Mouse (Mus musculus) kidney, embryonic 15.5 days (tissue): ENCODE measurements around the gene Mlec. TPM values are rescaled to one million over a fixed set of nuclear protein-coding genes. Genes with fewer than 3 reads are reported as not detected.
"Not testable (repeated sequence)": the region's sequence is repeated elsewhere in the genome, so short reads cannot be mapped to it uniquely, and the experiment has no call there.

Experiments
- ATAC-seq: fragments of 200-750 bp; cut with Nextera tagmentation; replicated peaks from 2 replicates; pipeline ENCODE4 v1.8.0; 2017; ENCODE audit warnings: moderate TSS enrichment; ENCODE audit not compliant: low FRiP score
- H3K27ac ChIP-seq: fragments of 300-500 bp; sonication (generic); 2 replicates; pipeline ENCODE4 v1.5.1; 2015; ENCODE audit warnings: mild to moderate bottlenecking, inconsistent platforms
- H3K27me3 ChIP-seq: fragments of 300-500 bp; sonication (generic); 2 replicates; pipeline ENCODE4 v1.6.1; 2015; ENCODE audit warnings: inconsistent platforms
- H3K36me3 ChIP-seq: fragments of 300-500 bp; sonication (generic); 2 replicates; pipeline ENCODE4 v1.6.1; 2015; ENCODE audit warnings: inconsistent platforms
- H3K4me1 ChIP-seq: fragments of 300-500 bp; sonication (generic); 2 replicates; pipeline ENCODE4 v1.6.1; 2015; ENCODE audit warnings: inconsistent platforms
- H3K4me2 ChIP-seq: fragments of 300-500 bp; sonication (generic); 2 replicates; pipeline ENCODE4 v1.6.1; 2015; ENCODE audit warnings: moderate library complexity, mild to moderate bottlenecking, inconsistent platforms
- H3K4me3 ChIP-seq: fragments of 300-500 bp; sonication (generic); replicated peaks from 2 replicates; pipeline ENCODE4 v1.5.1; 2015; ENCODE audit warnings: mild to moderate bottlenecking, inconsistent platforms
- H3K9ac ChIP-seq: fragments of 300-500 bp; sonication (generic); 2 replicates; pipeline ENCODE4 v1.6.1; 2015; ENCODE audit warnings: mild to moderate bottlenecking, inconsistent platforms
- H3K9me3 ChIP-seq: fragments of 300-500 bp; sonication (generic); replicated peaks from 2 replicates; pipeline ENCODE4 v1.6.1; 2016; ENCODE audit warnings: inconsistent platforms
- WGBS: fragments of 180-500 bp; shearing (Covaris S2); methylation state at CpG from one replicate; pipeline ENCODE4 v1.1.7; 2015; ENCODE audit warnings: mixed read lengths; 5-methylcytosine and 5-hydroxymethylcytosine counted together
- polyA plus RNA-seq: library from polyadenylated mRNA; unstranded; fragments of >200 nt; fragmentation: Nextera tagmentation; extraction: Ambion mirVana; gene quantifications from 2 replicates; pipeline ENCODE4 v1.2.1, GENCODE M21; 2015

Mlec gene
- polyA plus RNA-seq, 1 experiment from 2014 or later: 84.7 TPM

GRCm38 (mm10) chr5:115170150-115170549, 12.2 kb upstream of the Mlec start:
- Histone ChIP-seq H3K4me1 (peaks cover 37% of the 10 kb centered on the region), H3K9me3 (no peaks in the 10 kb centered on the region), H3K4me3 (no peak overlapping the region), H3K9ac (no peak overlapping the region), H3K27ac (no peak overlapping the region), H3K4me2 (no peak overlapping the region), H3K27me3 (no peaks in the 10 kb centered on the region), H3K36me3 (no peaks in the 10 kb centered on the region)
- ATAC-seq: no peak
- WGBS: 81% methylated on average over 8 of the region's 8 CpGs

- ATAC-seq: peak; percentile 49; the same call in 1 of the 2 replicates
- peaks cover 37% of the 10 kb centered on the region for H3K4me1 ChIP-seq
- H3K9ac ChIP-seq: no peak overlapping the region
- H3K27ac ChIP-seq: peak overlapping the region; percentile 84
- 21% methylated on average over 27 of the region's 27 CpGs for WGBS
- peak overlapping the region; percentile 10; the same call in 1 of the 2 replicates for H3K4me3 ChIP-seq
- peak overlapping the region; percentile 46 for H3K4me2 ChIP-seq
- H3K36me3 ChIP-seq: no peaks in the 10 kb centered on the region
- H3K9me3 ChIP-seq: no peaks in the 10 kb centered on the region
- no peaks in the 10 kb centered on the region for H3K27me3 ChIP-seq
Observed at GRCm38 (mm10) chr5:115168641-115169415, 10.8 kb upstream of the Mlec start.

DNA sequence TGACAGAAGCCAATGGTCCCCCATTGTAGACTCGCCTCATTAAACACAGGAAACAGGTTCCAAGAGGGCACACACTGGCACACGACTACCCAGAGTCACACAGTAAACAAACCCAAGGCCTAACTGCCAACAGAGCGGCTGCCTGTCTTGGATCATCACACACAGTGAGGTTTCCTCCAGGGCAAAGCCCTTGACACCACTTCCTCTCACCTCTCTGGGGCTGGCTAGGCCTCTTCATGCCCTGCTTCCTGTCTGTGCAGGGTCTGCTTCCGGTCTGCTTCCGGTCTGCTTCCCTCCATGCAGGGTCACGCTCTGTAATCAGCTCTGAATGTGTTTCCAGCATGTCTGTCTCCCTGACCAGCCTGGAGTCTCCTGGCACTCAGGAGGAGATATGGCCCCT, 9.4 kb upstream of the Mlec start:
- H3K4me1 ChIP-seq: peaks cover 43% of the 10 kb centered on the region
- H3K36me3 ChIP-seq: no peaks in the 10 kb centered on the region
- H3K9me3 ChIP-seq: no peaks in the 10 kb centered on the region
- 36% methylated on average over 6 of the region's 6 CpGs for WGBS
- no peak overlapping the region for H3K4me3 ChIP-seq
- peak overlapping the region; percentile 84 for H3K27ac ChIP-seq
- no peak overlapping the region for H3K9ac ChIP-seq
- H3K27me3 ChIP-seq: no peaks in the 10 kb centered on the region
- H3K4me2 ChIP-seq: no peak overlapping the region
- 0 out of 2 replicates have a peak, but pooled peaks have one; percentile 20 for ATAC-seq

DNA sequence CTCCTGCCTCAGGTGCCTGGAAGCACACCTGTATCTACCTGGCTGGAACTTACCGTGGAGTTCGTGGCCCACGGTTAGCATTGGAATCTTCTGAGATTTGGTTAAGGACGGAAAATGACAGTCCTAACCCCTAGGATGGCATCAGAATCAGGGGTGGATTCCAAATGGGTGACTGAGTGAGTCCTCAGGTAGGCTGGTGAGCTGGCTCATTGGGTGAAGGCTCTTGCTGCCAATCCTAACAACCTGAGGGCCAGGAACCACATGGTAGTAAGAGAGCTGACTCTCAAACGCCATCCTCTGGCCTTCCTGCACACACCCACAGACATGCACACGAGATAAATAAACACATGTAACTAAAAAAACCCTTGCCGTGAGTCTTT, 8.8 kb upstream of the Mlec start:
- no peak overlapping the region for H3K4me3 ChIP-seq
- 77% methylated on average over 7 of the region's 7 CpGs for WGBS
- no peaks in the 10 kb centered on the region for H3K9me3 ChIP-seq
- H3K4me2 ChIP-seq: no peak overlapping the region
- peaks cover 43% of the 10 kb centered on the region for H3K4me1 ChIP-seq
- H3K36me3 ChIP-seq: no peaks in the 10 kb centered on the region
- H3K9ac ChIP-seq: no peak overlapping the region
- H3K27me3 ChIP-seq: no peaks in the 10 kb centered on the region
- no peak for ATAC-seq
- peak overlapping the region; percentile 84 for H3K27ac ChIP-seq

DNA sequence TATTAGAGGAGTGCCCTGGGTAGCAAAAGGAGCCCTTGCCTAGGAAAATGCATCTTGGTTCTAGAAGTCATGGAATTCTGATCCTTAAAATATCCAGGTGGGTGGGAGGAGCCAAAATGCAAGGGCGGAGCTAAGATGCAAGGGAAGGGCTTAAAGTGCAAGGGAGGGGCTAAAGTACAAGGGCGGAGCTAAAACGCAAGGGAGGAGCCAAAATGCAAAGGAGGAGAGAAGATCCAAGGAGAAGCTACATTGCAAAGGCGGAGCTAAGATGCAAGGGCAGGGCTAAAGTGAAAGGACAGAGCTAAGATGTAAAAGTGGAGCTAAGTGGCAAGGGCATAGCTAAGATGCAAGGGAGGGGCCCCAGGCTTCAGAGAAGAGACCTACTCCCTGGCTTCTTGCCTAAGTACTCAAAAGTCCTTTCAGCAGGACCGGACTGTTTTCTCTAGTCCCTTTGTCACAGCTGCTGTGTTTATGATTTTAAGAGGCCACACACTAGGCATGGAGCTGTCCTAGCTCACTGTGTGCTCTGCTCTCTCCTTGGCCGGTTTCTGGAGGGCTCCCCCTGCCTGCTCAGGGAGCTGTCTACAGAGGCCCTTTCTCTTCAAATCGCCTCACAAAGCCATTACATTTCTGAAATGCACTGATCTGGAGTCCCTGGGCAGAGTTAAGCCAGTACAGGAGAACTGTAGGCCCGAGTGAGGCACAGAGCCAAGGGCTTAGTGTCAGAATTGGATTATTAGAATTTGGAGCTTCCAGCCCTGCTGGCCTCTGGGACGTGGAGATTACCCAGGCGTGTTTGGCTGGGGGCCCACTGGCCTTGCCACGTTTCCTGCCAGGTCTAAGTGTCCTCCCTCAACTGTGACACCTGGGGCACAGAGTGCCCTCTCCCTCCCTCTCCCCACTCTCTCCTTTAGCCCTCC, 8.2 kb upstream of the Mlec start:
- WGBS: 48% methylated on average over 11 of the region's 11 CpGs
- Histone ChIP-seq H3K4me3 (no peak overlapping the region), H3K27me3 (no peaks in the 10 kb centered on the region), H3K4me2 (no peak overlapping the region), H3K9ac (no peak overlapping the region), H3K9me3 (no peaks in the 10 kb centered on the region), H3K4me1 (peaks cover 48% of the 10 kb centered on the region), H3K27ac (peak overlapping the region; percentile 84), H3K36me3 (no peaks in the 10 kb centered on the region)
- ATAC-seq: no peak

DNA sequence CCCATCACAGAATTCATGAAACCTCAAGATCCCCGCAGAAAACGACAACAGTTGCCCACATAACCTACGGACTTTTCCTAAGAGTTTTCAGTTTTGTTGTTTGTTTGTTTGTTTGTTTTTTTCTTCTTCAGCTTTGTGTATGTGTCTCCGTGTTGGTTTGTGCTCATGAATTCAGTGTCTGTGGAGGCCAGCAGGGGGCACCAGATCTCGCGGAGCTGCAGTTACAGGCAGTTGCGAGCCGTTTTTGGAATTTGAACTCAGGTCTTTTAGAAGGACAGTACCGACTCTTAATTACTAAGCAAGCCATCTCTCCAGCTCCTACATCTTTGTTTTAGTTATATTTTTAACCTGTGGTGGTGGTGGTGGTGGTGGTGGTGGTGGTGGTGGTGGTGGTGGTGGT, 7.4 kb upstream of the Mlec start:
- Histone ChIP-seq H3K4me3 (no peak overlapping the region), H3K27ac (no peak overlapping the region), H3K4me2 (no peak overlapping the region), H3K9me3 (no peaks in the 10 kb centered on the region), H3K9ac (no peak overlapping the region), H3K36me3 (no peaks in the 10 kb centered on the region), H3K4me1 (peaks cover 56% of the 10 kb centered on the region), H3K27me3 (no peaks in the 10 kb centered on the region)
- ATAC-seq: no peak
- WGBS: 68% methylated on average over 9 of the region's 9 CpGs

- H3K27me3 ChIP-seq, ATAC-seq, H3K4me2 ChIP-seq, H3K27ac ChIP-seq, H3K9me3 ChIP-seq, H3K9ac ChIP-seq, H3K36me3 ChIP-seq, H3K4me3 ChIP-seq: not testable (repeated sequence)
- WGBS: 70% methylated on average over 4 of the region's 4 CpGs
- peaks cover 63% of the 10 kb centered on the region for H3K4me1 ChIP-seq
Observed at GRCm38 (mm10) chr5:115164446-115164845, 6.5 kb upstream of the Mlec start.

DNA sequence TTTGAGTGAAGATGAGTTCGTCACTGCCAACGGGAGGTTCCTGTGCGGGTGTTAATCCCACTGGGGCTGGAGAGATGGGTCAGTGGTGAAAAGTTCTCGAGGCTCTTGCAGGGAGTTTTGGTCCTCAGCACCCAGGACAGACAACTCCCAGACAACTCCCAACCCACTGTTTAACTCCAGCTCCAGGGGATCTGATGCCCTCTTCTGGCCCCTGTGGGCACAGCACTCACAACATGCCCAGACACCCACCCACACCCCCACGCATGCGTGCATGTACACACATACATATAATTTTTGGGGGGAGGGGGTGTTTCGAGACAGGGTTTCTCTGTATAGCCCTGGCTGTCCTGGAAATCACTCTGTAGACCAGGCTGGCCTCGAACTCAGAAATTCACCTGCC, 5.6 kb upstream of the Mlec start:
- Histone ChIP-seq H3K27ac (0 out of 2 replicates have a peak overlapping the region, but pooled peaks have one; percentile 13), H3K27me3 (no peaks in the 10 kb centered on the region), H3K9ac (no peak overlapping the region), H3K4me1 (peaks cover 62% of the 10 kb centered on the region), H3K4me3 (no peak overlapping the region), H3K4me2 (peak overlapping the region; percentile 34; the same call in 1 of the 2 replicates), H3K36me3 (no peaks in the 10 kb centered on the region), H3K9me3 (no peaks in the 10 kb centered on the region)
- 48% methylated on average over 8 of the region's 8 CpGs for WGBS
- ATAC-seq: no peak

DNA sequence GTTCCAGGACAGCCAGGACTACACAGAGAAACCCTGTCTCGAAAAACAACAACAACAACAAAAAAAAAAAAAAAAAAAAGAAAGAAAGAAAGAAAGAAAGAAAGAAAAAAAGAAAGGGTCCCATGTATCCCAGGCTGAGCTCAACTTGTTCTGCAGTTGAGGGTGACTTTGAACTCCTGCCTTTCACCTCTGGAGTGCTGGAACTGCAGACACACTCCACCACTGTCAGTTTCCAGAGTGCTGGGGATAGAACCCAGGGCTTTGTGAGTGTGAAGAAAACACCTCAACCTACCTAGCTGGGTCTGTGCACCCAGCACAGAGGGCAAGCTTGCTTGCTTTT, 3.9 kb upstream of the Mlec start:
- not testable (repeated sequence) for H3K9ac ChIP-seq, H3K36me3 ChIP-seq, H3K27me3 ChIP-seq, H3K9me3 ChIP-seq, H3K4me2 ChIP-seq, ATAC-seq, H3K4me3 ChIP-seq
- Histone ChIP-seq H3K27ac (0 out of 2 replicates have a peak overlapping the region, but pooled peaks have one; percentile 5), H3K4me1 (peaks cover 49% of the 10 kb centered on the region)
- 58% methylated on average over 1 of the region's 1 CpGs for WGBS

DNA sequence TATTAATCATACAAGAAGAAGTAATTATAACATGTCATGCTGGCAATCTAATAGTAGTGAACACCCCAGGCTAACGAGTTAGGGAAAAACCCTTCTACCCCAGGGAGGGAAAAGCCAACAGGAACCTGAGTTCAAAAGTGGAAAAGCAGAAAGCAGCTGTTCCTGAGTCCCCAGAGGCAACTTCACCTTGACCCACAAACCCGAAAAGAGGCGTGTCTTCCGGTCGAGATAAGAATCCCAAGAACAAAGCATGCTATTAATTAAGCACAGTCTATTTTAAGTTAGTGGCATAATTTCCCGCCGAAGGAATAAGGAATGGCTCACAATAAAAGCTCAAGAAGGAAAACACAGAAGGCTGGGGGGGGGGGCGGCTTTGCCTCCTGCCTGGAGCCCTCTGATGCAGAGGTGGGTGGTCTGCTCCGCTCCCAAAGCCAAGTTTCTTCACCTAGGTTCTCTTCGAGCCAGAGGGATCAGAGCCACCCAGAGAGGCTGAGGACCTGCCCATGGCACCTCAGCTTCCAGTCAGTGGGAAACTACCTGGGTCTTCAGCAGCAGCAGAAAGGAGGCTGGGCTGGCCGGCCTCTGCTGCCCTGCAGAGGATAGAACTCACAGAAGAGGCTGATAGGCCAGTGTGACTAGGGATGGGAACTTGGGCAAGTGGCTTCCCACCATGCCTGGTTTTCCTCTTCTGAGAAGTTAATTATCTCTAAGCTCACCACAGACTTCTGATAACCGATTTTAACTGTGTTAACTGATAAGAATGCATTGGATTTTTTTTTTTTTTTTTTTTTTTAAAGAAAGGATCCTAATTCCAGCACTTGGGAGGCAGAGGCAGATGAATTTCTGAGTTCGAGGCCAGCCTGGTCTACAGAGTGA, 3.3 kb upstream of the Mlec start:
- H3K27ac ChIP-seq: peak overlapping the region; percentile 92
- H3K4me1 ChIP-seq: peaks cover 49% of the 10 kb centered on the region
- peak overlapping the region; percentile 25 for H3K4me2 ChIP-seq
- no peaks in the 10 kb centered on the region for H3K9me3 ChIP-seq
- H3K9ac ChIP-seq: no peak overlapping the region
- H3K4me3 ChIP-seq: no peak overlapping the region
- 28% methylated on average over 13 of the region's 13 CpGs for WGBS
- ATAC-seq: no peak
- no peaks in the 10 kb centered on the region for H3K27me3 ChIP-seq
- no peaks in the 10 kb centered on the region for H3K36me3 ChIP-seq

GRCm38 (mm10) chr5:115160655-115161054, 2.7 kb upstream of the Mlec start:
- Histone ChIP-seq H3K4me2 (0 out of 2 replicates have a peak overlapping the region, but pooled peaks have one; percentile 25), H3K4me1 (peaks cover 49% of the 10 kb centered on the region), H3K27me3 (no peaks in the 10 kb centered on the region), H3K27ac (peak overlapping the region; percentile 92), H3K4me3 (no peak overlapping the region), H3K9ac (no peak overlapping the region; the same call in 1 of the 2 replicates), H3K9me3 (no peaks in the 10 kb centered on the region), H3K36me3 (no peaks in the 10 kb centered on the region)
- ATAC-seq: no peak
- WGBS: 66% methylated on average over 6 of the region's 6 CpGs
